Mouse (Mus musculus) ES-Bruce4 (cell line): Measurements from ENCODE around the gene Dnmt3a. TPM values are rescaled to one million over a fixed set of nuclear protein-coding genes. Genes with fewer than 3 reads are reported as not detected.

Experiments used
- H3K27ac ChIP-seq: 2 replicates; pipeline ENCODE4 v1.5.1; 2012; ENCODE audit warnings: low read length, inconsistent platforms; ENCODE audit not compliant: insufficient read depth
- H3K27me3 ChIP-seq: 2 replicates; pipeline ENCODE4 v1.6.1; 2012; ENCODE audit warnings: mild to moderate bottlenecking, low read length, inconsistent platforms; ENCODE audit not compliant: control insufficient read depth, poor library complexity, insufficient read depth, severe bottlenecking
- H3K36me3 ChIP-seq: 2 replicates; pipeline ENCODE4 v1.6.1; 2012; ENCODE audit warnings: inconsistent platforms, mild to moderate bottlenecking, low read length, moderate library complexity; ENCODE audit not compliant: control insufficient read depth, poor library complexity, insufficient read depth, severe bottlenecking
- H3K4me1 ChIP-seq: one replicate; pipeline ENCODE4 v1.8.1; 2011; ENCODE audit warnings: low read length; ENCODE audit not compliant: control insufficient read depth, insufficient read depth
- H3K4me3 ChIP-seq: 2 replicates; pipeline ENCODE4 v1.5.1; 2011; ENCODE audit warnings: low read depth, mild to moderate bottlenecking, low read length
- H3K9ac ChIP-seq: 2 replicates; pipeline ENCODE4 v1.6.1; 2012; ENCODE audit warnings: low read depth, mild to moderate bottlenecking, inconsistent platforms; ENCODE audit not compliant: poor library complexity, severe bottlenecking
- H3K9me3 ChIP-seq: replicated peaks from 2 replicates; pipeline ENCODE4 v1.6.1; 2012; ENCODE audit warnings: mild to moderate bottlenecking, low read length, inconsistent platforms; ENCODE audit not compliant: control insufficient read depth, poor library complexity, insufficient read depth, severe bottlenecking
- CTCF ChIP-seq: IDR thresholded peaks from one replicate; pipeline ENCODE4 v1.8.1; 2011; ENCODE audit warnings: low read depth, low read length
- EP300 ChIP-seq: IDR thresholded peaks from 2 replicates; pipeline ENCODE4 v1.6.1; 2011; ENCODE audit warnings: low read depth, low read length; ENCODE audit not compliant: insufficient read depth
- POLR2A ChIP-seq: IDR thresholded peaks from one replicate; pipeline ENCODE4 v1.8.1; 2011; ENCODE audit warnings: low read length; ENCODE audit not compliant: insufficient read depth
- polyA plus RNA-seq: library from polyadenylated mRNA; stranded (reverse); fragments of >200 nt; gene quantifications from 2 replicates; pipeline ENCODE4 v1.2.4, GENCODE M21; 2011; ENCODE audit warnings: low read depth; ENCODE audit not compliant: missing spikeins, insufficient read depth, insufficient read length

Dnmt3a gene
- polyA plus RNA-seq, 1 experiment = 31.9 TPM

DNA sequence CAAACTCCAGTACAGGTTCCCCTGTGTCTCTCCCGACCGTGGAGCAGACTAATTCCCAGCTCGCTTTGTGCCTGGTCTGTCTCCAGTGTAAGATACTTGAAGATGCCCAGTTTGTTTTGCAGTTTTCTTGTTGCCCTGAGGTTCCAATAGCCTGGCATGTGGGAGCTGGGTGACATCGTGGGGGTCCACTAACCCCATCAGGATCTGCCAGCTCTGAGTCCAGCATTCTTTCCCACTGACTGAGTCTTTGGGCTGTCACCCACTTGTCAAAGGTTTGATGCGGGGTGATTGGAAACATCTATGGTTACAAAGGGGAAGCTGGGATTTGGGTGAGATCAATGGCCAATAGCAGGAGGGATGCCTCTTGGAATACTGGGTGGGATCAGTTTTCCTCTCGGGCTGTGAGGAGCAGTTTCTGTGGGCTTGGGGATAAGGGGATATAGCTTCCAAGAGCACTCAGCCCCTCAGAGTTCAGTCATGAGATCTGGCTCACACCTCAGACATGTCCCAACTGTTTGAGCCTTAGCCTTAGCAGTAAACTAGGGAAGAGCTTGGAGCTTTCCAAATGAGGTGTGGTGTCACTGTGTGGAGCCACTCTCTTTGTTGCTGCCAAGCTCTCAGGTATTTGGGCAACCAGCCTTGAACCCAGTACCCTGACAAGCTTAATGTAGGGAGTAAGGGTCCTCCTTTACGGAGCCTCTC is 27.4 kb downstream of the Dnmt3a start:
- Histone ChIP-seq H3K4me3 (no peak overlapping the region), H3K27me3 (no peaks in the 10 kb centered on the region)

GRCm38 (mm10) chr12:3833851-3834273 is 28.1 kb downstream of the Dnmt3a start:
- no peaks in the 10 kb centered on the region for H3K36me3 ChIP-seq
- H3K27me3 ChIP-seq = no peaks in the 10 kb centered on the region
- no peaks in the 10 kb centered on the region for H3K9me3 ChIP-seq
- H3K9ac ChIP-seq = 0 out of 2 replicates have a peak overlapping the region, but pooled peaks have one; percentile 0
- TF ChIP-seq CTCF (no peak), EP300 (no peak), POLR2A (no peak)
- 0 out of 2 replicates have a peak overlapping the region, but pooled peaks have one; percentile 4 for H3K4me3 ChIP-seq
- H3K4me1 ChIP-seq = peaks cover 2% of the 10 kb centered on the region
- H3K27ac ChIP-seq = no peak overlapping the region

More for the DNA sequence above, 27.4 kb downstream of the Dnmt3a start:
- TF ChIP-seq CTCF (no peak), EP300 (no peak), POLR2A (no peak)
- Histone ChIP-seq H3K4me1 (peaks cover 2% of the 10 kb centered on the region), H3K9me3 (no peaks in the 10 kb centered on the region), H3K36me3 (no peaks in the 10 kb centered on the region), H3K27ac (no peak overlapping the region), H3K9ac (no peak overlapping the region)

DNA sequence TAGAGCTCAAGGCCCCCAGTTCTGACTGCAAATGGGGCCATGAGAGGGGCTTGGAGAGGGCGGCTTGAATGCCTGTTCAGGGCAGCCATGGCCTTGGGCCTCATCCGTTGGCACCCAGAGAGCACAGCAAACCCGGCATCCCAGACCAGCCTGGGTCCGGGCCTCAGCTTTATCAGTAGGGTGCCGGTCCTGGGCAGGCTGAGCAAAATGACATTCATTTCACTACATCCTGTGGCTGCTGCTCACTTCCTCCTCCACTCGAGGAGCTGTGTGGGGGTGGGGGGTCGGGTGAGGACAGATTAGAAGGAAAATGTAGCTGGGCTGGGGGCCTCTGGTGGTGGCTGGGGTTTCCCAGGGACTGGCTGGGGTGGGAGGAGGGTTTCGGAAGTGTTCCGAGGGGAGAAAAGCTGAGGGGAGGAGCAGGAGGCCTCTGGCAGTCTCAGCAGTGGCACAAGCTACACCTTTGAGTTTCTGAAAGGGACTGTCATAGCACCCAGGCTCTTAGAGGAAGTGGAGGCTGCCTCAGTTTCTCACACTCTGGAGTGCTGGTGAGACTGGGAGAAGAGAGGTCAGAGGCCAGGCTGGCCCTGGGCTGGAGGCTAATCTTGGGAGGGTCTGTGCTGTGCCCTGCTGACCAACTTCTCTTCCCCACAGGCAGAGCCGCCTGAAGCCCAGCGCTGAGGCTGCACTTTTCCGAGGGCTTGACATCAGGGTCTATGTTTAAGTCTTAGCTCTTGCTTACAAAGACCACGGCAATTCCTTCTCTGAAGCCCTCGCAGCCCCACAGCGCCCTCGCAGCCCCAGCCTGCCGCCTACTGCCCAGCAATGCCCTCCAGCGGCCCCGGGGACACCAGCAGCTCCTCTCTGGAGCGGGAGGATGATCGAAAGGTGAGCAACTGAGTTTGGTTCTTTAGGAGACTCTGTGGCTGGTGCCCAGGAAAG is 28.8 kb downstream of the Dnmt3a start:
- Histone ChIP-seq H3K27ac (no peak overlapping the region), H3K4me3 (no peak overlapping the region), H3K9ac (0 out of 2 replicates have a peak overlapping the region, but pooled peaks have one; percentile 0), H3K27me3 (no peaks in the 10 kb centered on the region), H3K9me3 (no peaks in the 10 kb centered on the region), H3K4me1 (peaks cover under 1% of the 10 kb centered on the region), H3K36me3 (no peaks in the 10 kb centered on the region)
- peak; percentile 10 for TF ChIP-seq CTCF
- no peak for TF ChIP-seq POLR2A

DNA sequence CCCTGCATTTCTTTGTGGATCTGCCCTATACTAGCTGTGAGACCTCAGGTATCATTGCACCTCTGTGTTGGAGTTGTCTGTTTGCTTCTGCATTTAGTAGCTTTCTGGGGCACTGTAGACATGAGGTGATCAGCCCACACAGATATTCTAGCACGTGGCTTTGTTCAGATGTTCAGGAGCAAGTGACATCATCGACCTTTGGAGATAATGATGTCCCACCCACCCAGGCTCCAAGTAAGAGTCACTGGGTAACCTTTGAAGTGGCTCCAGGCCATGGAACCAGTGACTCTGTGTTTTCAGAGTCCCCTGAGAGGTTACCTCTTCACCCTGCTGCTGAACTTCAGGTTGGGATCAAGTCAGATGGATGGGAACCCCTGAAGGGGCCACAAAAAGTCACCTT is 29.8 kb downstream of the Dnmt3a start:
- H3K4me1 ChIP-seq = no peaks in the 10 kb centered on the region

DNA sequence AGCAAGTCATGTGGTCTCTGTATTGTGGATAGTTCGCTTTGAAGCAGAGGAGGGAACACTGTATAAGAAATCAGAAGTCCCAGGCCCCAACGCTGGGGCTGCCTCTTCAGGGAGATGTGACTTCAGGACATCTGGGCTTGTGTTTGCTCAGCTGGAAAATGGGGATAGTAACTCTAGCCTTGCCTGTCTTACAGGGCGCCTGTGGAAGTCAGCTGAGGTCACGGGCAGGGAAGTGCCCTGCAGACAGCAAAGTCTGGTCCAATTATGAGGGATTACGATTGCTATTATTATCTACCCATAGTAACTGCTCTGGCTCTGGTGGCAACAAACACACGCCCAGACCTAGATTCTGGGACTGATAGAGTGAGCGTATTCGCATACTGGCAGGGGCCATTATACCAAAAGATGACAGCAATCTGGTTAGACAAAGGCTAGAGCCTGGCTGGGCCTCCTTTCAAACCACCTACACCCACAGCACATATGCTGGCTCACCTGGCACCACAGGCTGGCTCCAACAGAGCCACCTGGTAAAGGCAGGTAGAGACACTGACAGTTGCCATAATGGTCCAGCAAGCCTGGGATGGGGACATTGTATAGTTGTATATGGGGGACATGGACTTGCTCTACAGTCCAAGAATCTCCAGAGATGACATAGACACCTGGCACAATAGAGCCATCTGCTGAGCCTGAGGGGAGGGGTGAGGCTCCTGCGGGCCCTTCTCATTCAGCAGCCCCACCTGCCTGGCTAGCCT is 31.4 kb downstream of the Dnmt3a start:
- no peak for TF ChIP-seq CTCF
- no peak for TF ChIP-seq EP300
- TF ChIP-seq POLR2A = no peak
- H3K9ac ChIP-seq = no peak overlapping the region
- no peak overlapping the region for H3K27ac ChIP-seq
- no peaks in the 10 kb centered on the region for H3K36me3 ChIP-seq
- H3K27me3 ChIP-seq = no peaks in the 10 kb centered on the region
- H3K4me1 ChIP-seq = no peaks in the 10 kb centered on the region
- H3K9me3 ChIP-seq = no peaks in the 10 kb centered on the region
- H3K4me3 ChIP-seq = no peak overlapping the region

More for the DNA sequence above, 29.8 kb downstream of the Dnmt3a start:
- TF ChIP-seq EP300 = no peak
- TF ChIP-seq CTCF = no peak
- no peak for TF ChIP-seq POLR2A
- Histone ChIP-seq H3K4me3 (no peak overlapping the region), H3K27ac (no peak overlapping the region), H3K27me3 (no peaks in the 10 kb centered on the region), H3K9me3 (no peaks in the 10 kb centered on the region), H3K36me3 (no peaks in the 10 kb centered on the region), H3K9ac (no peak overlapping the region)
